Mouse (Mus musculus) cerebellum, adult 2 months (tissue): ENCODE measurements around the gene Gna11. TPM values are rescaled to one million over a fixed set of nuclear protein-coding genes. Genes with fewer than 3 reads are reported as not detected.
A peak's percentile ranks its signal among the peaks of the same experiment; 100 is the strongest.

Source experiments
- DNase-seq, 2 experiments: peaks; one replicate each; pipeline ENCODE4 v3.0.0; 2021
- H3K27ac ChIP-seq: fragments of 200-500 bp; 2 replicates; pipeline ENCODE4 v1.5.1; 2012; ENCODE audit warnings: low read length, control low read depth, inconsistent platforms; ENCODE audit not compliant: insufficient read depth
- H3K27me3 ChIP-seq: fragments of 200-500 bp; 2 replicates; pipeline ENCODE4 v1.6.1; 2012; ENCODE audit warnings: inconsistent platforms, mild to moderate bottlenecking, low read length, moderate library complexity; ENCODE audit not compliant: control insufficient read depth, insufficient read depth
- H3K4me1 ChIP-seq: fragments of 200-500 bp; 2 replicates; pipeline ENCODE4 v1.6.1; 2011; ENCODE audit warnings: low read length; ENCODE audit not compliant: control insufficient read depth, insufficient read depth
- H3K4me3 ChIP-seq: fragments of 200-500 bp; replicated peaks from 2 replicates; pipeline ENCODE3; 2011; ENCODE audit warnings: mild to moderate bottlenecking, low read depth, low read length, control low read depth; ENCODE audit not compliant: insufficient read depth
- CTCF ChIP-seq: fragments of 200-500 bp; IDR thresholded peaks from 2 replicates; pipeline ENCODE4 v1.5.1; 2011; ENCODE audit warnings: low read depth, mild to moderate bottlenecking, control low read depth, low read length, moderate library complexity, borderline replicate concordance; ENCODE audit not compliant: insufficient read depth
- POLR2A ChIP-seq: fragments of 200-500 bp; IDR thresholded peaks from 2 replicates; pipeline ENCODE4 v1.6.1; 2011; ENCODE audit warnings: low read length, control low read depth, borderline replicate concordance; ENCODE audit not compliant: insufficient read depth
- WGBS: fragments of 180-500 bp; shearing (Covaris S2); methylation state at CpG from one replicate; pipeline ENCODE4 v1.1.7; 2018; 5-methylcytosine and 5-hydroxymethylcytosine counted together
- polyA plus RNA-seq: library from polyadenylated mRNA; depleted of rRNA; stranded (reverse); fragments of >200 nt; gene quantifications from 2 replicates; pipeline ENCODE4 v1.2.3, GENCODE M21; 2012

Gene Gna11
- polyA plus RNA-seq, 1 experiment, result 107 TPM

GRCm38 (mm10) chr10:81505016-81505664 is 39.9 kb downstream of the Gna11 start:
- Histone ChIP-seq H3K27ac (no peak overlapping the region), H3K4me3 (no peak overlapping the region), H3K4me1 (no peaks in the 10 kb centered on the region), H3K27me3 (no peaks in the 10 kb centered on the region)
- WGBS, result 69% methylated on average over 15 of the region's 15 CpGs
- TF ChIP-seq CTCF (no peak), POLR2A (no peak)
- no peak for DNase-seq

- DNase-seq, result peak; percentile 85 to 96
- no peaks in the 10 kb centered on the region for H3K27me3 ChIP-seq
- WGBS, result 3% methylated on average over 36 of the region's 36 CpGs
- H3K4me1 ChIP-seq, result no peaks in the 10 kb centered on the region
- TF ChIP-seq POLR2A (0 out of 2 replicates have a peak, but pooled peaks have one; percentile 26), CTCF (peak; percentile 98)
- H3K4me3 ChIP-seq, result peak overlapping the region; percentile 55
- H3K27ac ChIP-seq, result no peak overlapping the region
Measured at GRCm38 (mm10) chr10:81502658-81503057, 42.3 kb downstream of the Gna11 start.

GRCm38 (mm10) chr10:81501863-81502262 is 43.1 kb downstream of the Gna11 start:
- DNase-seq, result no peak
- no peaks in the 10 kb centered on the region for H3K27me3 ChIP-seq
- H3K4me1 ChIP-seq, result no peaks in the 10 kb centered on the region
- no peak overlapping the region for H3K4me3 ChIP-seq
- 83% methylated on average over 5 of the region's 5 CpGs for WGBS
- TF ChIP-seq POLR2A (no peak), CTCF (no peak)
- H3K27ac ChIP-seq, result no peak overlapping the region

- no peak within 1 kb of the TSS for H3K4me3 ChIP-seq
- H3K27ac ChIP-seq, result no peak within 1 kb of the TSS
- H3K4me1 ChIP-seq, result peaks cover 2% of the 10 kb centered on the region
- DNase-seq, result no peak
- TF ChIP-seq CTCF (no peak), POLR2A (no peak)
- WGBS, result 81% methylated on average over 3 of the region's 3 CpGs
- H3K27me3 ChIP-seq, result no peaks in the 10 kb centered on the region
Measured at GRCm38 (mm10) chr10:81500032-81500431, 45.0 kb downstream of the Gna11 start, which contains the start of gene S1pr4. Gene S1pr4, minus strand, starts transcription at chr10:81500132.

GRCm38 (mm10) chr10:81499250-81499901 is 45.6 kb downstream of the Gna11 start:
- H3K27ac ChIP-seq, result no peak overlapping the region
- 71% methylated on average over 23 of the region's 23 CpGs for WGBS
- TF ChIP-seq POLR2A, result no peak
- TF ChIP-seq CTCF, result no peak

GRCm38 (mm10) chr10:81498316-81499249 is 46.4 kb downstream of the Gna11 start:
- H3K4me3 ChIP-seq, result no peak overlapping the region

More at GRCm38 (mm10) chr10:81499250-81499901, 45.6 kb downstream of the Gna11 start:
- DNase-seq, result no peak
- Histone ChIP-seq H3K4me1 (peaks cover 4% of the 10 kb centered on the region), H3K4me3 (no peak overlapping the region), H3K27me3 (no peaks in the 10 kb centered on the region)

GRCm38 (mm10) chr10:81497401-81498270 is 47.4 kb downstream of the Gna11 start:
- WGBS, result 76% methylated on average over 17 of the region's 17 CpGs
- TF ChIP-seq POLR2A (no peak), CTCF (no peak)
- DNase-seq, result no peak
- Histone ChIP-seq H3K4me3 (no peak overlapping the region), H3K4me1 (peaks cover 10% of the 10 kb centered on the region), H3K27ac (no peak overlapping the region), H3K27me3 (no peaks in the 10 kb centered on the region)

More at GRCm38 (mm10) chr10:81498316-81499249, 46.4 kb downstream of the Gna11 start:
- TF ChIP-seq CTCF, result no peak
- no peak for DNase-seq
- H3K4me1 ChIP-seq, result peaks cover 10% of the 10 kb centered on the region
- H3K27me3 ChIP-seq, result no peaks in the 10 kb centered on the region
- 77% methylated on average over 38 of the region's 38 CpGs for WGBS
- no peak overlapping the region for H3K27ac ChIP-seq
